Mouse (Mus musculus) thymus, adult 18-20 months (tissue): ENCODE measurements around the gene Palld.

Experiments
- DNase-seq, 2 experiments: peaks; one replicate each; pipeline ENCODE4 v3.0.0; 2022; ENCODE audit warnings: mixed read lengths in 2 of 2

The Palld gene

GRCm38 (mm10) chr8:61851270-61851669 is 51.2 kb downstream of the Palld start:
- DNase-seq, result no peak

DNA sequence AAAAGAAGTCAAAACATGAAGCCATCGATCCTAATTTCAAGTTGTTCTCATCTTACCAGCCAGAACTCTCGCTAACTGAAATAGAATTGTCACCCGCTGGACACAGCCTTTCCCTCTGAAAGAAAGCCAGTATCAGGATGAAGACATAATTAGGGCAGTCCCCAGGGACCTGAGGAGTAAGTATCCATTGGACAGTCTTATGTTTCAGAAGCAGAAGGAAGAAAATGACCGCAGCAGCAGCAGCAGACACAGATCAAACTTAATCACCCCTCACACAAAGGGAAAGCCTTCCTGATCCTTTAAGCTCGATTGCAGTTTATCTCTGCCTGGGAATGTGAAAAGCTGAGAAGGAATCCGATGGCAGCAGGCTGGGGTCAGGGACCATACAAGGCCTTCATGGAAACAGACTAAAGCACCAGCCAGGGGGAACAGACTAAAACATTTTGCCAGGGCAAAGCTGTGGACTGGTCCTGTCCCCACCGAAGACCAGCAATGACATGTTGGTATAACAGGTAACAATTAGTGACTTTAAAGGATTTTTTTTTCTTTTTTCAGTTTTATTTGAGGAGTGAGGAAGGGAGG is 53.8 kb downstream of the Palld start:
- no peak for DNase-seq

DNA sequence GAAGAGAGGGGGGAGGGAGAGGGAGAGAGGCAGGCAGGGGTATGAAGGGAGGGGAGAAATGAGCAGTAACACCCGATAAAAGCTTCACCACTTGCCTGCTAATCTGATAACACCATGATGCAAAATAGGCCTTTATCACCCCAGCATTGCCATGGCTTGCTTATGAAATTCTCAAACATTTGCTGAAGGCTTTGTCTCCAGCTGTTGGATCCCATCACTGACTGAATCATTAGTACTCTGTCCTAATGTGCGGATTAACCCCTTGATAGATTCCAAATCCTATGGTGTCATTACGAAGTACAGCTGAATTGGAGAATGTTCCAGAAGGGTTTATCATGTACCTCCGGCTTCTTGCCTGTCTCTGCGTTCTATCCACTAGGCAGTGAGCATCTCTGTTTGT is 55.0 kb downstream of the Palld start:
- DNase-seq, result no peak

DNA sequence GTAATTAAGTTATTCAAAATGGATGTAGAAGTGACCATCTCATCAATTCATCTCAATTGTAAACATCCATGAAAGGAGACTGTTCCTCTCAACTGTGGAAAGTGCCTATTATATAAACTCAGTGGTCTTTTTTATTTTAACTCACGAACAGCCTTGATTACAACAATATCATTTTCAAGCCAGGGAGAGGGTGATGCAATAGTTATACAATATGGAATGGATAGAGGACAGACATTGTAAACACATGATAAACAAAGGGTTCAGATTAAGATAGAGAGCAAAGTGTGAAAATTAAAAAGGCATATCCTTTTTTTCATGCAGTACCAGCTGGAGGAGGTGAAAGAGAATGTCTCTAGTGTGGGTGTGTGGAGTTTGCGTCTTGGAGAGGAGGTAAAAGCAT is 57.5 kb downstream of the Palld start:
- DNase-seq, result no peak

DNA sequence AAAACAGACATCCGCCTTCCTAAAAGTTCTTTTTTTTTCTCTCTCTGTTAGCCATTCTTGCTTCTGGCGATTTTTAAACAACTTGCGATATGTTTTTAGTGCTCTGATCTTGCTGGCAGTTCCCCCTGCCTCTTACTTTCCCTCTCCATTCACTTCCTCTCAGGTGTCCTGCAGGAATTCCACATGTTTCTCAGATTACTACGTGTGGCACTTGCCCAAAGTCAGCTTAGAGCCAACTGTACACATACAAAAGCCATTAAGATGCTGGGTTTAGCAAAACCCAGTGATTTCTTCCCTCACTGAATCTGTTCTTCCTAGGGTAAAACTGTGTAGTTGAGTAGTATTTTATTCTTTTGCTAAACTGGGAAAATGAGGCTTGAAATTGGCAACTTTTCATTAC is 57.9 kb downstream of the Palld start:
- DNase-seq, result no peak

DNA sequence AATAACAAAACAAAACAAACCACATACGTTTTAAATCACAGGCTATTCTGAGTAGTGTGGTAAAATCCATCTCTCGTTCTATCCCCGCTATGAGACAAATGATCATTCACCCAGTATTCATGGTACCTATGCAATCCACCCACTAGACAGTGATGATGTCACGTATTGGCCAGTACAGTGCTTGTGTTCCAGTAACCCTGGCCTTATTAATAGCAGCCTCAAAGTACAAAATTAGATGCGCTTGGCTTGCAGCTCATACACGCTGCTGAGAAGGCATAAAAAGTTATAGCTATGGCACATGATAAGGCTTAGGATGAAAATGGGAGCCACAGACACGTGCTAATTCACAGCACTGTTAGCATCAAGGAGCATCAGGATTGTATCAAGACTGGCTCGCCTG is 58.7 kb downstream of the Palld start:
- DNase-seq, result no peak

GRCm38 (mm10) chr8:61833211-61833610 is 69.3 kb downstream of the Palld start:
- DNase-seq, result no peak

DNA sequence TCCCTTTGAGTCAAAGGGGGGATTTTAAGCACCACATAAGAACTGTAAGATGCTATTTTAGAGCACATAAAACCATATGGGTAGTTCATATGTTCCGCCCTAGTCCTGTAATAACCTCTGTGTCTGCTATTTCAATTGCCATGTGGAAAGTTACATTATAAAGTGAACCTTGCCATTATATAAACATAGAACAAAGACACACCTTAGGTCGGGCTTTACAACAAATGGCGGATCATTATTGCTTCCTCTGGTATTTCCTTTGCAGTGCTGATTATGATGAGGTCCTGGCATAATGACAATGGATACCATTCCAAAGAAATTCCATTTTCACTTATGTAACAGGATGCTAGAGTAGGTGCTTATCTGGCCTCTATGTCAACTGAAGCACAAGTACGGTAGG is 70.5 kb downstream of the Palld start:
- no peak for DNase-seq

- no peak for DNase-seq
These were observed 71.7 kb downstream of the Palld start for GRCm38 (mm10) chr8:61830821-61831220.

DNA sequence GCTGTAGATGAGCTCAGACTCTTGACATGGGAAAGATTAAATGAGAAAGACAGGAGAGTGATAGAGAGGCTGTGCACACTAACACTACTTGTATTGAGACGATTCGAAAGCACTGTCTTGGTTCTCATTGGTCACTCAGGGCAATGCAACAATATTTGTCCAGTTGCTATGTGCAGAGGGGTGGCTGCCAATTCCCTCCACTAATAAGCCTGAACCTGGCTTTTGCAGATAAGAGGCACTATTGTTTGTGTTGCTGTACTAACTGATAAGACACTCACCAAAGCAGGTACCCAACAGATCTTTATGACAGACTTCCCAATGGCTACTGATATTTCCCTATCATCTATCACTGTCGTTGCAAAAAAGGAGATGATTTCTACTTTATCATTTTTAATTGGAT is 77.9 kb downstream of the Palld start:
- DNase-seq, result no peak

DNA sequence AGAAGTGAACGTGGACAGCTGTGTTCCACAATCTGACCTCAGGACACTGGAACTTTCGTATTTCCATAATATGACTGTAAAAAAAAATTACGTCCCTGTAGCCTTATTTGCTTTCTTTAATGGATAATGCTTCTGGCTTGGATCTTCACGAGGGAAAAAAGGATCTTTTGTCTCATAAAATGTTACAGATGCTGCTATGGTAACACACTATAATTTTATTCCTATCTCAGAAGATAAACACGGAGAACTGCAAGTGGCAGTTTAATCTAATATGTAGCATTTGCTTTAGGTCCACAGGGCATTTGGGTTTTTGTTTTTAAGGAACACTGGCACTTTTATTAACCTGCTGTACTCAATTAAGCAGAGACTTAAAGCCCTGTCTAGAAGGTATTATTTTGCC is 79.3 kb downstream of the Palld start:
- DNase-seq, result no peak

- DNase-seq, result no peak
These were observed 98.7 kb downstream of the Palld start for GRCm38 (mm10) chr8:61803764-61804163.

DNA sequence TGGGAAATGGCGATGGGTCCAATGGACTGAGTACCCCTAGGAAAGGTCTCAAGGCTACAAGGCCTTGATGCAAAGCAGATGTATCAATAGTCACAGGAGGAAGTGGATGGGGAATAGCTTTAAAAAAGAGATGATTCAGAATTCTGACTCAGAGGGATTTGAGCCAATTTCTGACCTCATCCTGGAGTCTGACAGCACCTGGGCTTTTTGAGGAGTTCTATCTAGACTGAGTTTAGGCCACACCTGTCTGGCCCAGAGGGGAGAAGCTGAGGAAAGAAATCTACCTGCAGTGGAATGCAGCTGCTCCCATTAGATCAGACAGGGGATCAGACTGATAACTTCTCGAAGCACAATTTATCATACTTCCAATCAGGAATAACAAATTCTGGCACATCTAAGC is 99.7 kb downstream of the Palld start:
- no peak for DNase-seq

DNA sequence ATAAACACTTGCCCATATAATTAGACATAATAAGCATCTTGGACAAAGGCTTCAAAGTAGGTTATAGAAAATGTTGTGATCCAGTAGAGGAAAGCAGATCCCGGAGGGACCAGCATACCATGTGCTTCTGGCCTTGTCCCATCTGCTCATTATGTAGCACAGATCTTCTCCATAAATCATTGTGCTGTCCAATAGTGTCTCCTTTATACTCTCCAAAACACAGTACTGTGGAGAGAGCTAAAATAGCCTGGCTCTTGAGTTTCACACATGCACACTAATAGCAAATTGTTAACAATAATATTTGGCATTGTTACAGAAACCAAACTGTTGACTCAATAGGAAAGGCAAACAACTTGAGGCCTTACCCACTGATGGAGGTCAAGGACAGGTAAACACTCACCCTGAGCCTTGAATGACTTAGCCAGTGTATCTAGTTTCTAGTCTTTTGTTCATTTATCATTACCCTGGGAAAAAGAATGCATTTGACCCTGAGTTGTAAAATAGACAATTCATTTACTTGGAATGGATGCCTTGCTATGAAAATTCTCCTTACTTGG is 105.0 kb downstream of the Palld start:
- no peak for DNase-seq

- DNase-seq, result no peak
These were observed 105.9 kb downstream of the Palld start for GRCm38 (mm10) chr8:61796537-61797050.

GRCm38 (mm10) chr8:61789946-61790345 is 112.5 kb downstream of the Palld start:
- DNase-seq, result no peak

DNA sequence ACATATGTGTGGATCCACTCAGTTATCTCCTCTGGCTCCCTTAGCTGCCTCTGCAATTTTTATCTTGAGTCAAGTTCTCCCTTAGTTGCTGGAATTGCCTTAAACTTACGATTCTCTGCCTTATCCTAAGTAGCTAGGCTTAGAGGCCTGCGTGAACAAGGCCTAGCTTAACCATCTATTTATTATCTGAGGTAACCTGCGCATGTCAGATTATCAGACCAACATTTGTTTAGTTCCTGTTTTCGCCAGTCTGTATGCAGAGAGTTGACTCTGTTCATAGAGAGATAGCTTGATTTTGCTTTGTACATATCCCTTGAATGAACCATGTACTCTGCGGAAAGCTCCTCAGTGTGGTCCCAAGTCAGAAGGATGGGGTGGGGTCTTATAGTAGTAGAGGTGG is 113.2 kb downstream of the Palld start:
- DNase-seq, result no peak

GRCm38 (mm10) chr8:61782931-61783491 is 119.5 kb downstream of the Palld start:
- no peak for DNase-seq

DNA sequence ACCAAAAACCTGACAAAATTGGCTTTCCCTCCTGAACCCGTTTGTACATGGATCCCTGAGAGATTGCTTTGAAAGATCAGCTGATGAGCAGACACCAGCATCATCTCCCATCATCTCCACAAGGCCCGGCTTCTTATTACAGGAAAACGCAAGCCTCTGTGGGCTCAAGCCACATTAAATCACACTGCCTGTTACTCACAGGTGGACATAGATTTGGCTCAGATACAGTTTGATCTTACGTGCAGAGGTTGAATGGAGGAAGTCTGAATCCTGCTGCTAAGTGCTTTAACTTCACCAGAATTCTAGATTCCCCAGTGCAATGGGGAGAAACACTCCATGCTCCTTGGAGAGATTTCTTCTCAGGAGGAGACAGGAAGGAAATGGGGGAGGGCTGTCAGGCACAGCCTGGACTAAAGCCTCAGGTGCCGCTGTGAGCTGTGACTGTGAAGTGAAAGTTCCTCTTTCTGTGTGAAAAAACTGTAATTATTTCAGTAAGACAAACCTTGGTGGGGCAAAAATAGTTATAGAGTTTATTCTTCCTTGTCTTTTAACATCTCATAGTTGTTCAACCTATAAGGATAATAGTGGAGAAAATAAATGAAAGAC is 121.7 kb downstream of the Palld start:
- no peak for DNase-seq

DNA sequence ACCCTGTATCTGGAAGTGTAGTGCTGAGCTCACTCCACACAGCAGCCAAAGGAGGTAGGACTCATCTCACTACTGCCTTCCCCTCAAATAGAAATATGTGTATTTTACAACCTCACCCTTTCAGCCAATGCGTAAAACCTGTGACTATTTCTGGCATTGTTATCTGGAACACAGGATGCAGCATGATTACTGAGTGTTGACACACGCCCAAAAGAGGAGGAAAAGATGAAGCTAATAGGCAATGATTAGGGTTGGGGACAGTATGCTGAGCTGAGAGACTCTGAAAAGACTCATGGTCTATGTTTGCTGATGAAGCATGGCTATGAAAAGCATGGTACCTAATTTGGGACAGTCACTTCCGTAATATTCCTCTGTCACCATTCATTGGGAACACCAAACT is 124.3 kb downstream of the Palld start:
- DNase-seq, result no peak

DNA sequence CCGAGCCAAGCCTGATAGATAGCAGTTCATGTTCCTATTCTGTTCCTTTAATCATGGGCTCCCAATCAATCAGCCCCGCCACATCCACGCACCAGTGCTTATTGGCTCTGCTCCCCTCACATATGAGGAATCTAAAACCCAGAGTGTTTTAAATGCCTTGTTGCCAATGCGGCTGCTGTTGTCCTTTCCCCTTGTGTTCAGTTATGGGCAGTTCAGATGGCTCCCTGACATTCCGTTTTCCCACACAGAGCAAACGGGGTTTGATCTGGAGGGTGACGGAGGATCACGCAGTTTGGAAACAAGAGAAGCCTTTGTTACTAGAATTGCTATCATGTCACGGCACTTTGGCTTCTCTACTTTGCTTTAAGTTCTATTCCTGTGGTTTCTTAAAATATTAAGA is 125.9 kb downstream of the Palld start:
- no peak for DNase-seq

DNA sequence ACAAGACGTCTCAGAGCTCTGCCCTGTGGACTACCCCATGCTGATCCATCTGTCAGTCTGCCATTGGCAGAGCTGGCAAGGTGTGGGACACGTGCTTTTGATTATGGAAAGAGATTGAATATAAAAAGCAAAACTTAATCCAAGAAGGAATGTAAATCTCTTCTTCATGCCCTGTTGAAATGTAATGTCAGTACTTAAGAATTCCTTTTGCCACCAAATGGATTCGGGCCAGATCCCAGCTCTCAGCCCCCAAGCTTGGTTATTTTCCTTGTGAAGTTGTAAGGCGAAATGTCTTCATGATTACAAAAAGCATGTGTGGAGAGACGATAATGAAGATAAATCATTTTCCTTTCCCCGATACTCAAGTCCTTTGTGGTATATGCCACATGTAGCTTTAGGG is 126.6 kb downstream of the Palld start:
- DNase-seq, result no peak

DNA sequence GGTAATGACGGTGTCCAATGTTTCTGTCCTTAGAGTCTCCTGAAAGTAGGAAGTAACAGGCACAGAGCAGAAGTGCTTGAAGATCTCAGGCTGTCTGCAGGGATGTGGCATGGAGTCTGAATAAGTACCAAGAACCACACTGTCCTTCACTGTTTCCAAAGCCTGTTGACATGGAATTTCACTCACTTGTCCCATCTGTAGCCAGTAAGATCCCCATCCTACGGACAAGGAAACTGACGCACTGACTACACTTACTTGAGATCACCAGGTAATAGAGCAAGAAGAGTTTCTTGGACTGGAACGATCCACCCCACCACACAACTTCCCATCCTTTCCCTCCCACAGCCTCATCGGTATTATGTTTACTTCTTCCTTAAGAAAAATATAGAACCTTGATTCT is 128.3 kb downstream of the Palld start:
- no peak for DNase-seq

DNA sequence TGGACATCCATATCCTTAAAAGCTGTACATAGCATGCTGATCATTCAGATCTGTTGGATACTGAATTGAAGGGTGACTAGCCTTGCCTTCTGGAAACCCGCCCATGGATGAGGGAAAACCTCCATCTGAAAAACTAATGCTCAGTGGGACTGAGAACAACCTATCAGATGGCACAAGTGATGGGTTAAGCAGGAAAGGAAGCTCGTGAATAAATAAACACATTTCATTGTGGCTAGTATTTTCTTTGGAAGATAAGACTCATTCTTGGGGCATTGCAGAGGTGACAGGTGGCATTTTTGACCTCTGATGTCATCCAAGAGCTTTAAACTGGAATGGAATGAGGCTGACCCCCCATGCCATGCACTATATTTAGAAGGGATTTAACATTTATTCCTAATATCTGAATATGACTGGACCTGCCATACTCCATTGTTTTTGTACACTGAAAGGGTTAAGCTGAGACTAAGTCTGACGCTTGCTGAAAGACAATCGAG is 128.8 kb downstream of the Palld start:
- DNase-seq, result no peak
